Comparison of ENCODE assay signal across 20 mouse cellular contexts in genomic region chr3:68690344-68690743, GRCm38 (mm10). TPM values are rescaled to one million over a fixed set of nuclear protein-coding genes. Genes with fewer than 3 reads are reported as not detected.
A peak's percentile ranks its signal among the peaks of the same experiment; 100 is the strongest.
DNase-seq lines count a peak whose midpoint lies in the region; ATAC-seq and TF ChIP-seq lines count a peak whose summit lies in the region.
"Had no signal": no experiment of that assay in that cellular context is flagged by ENCODE, and none has a peak within 500 bp of the region (broad histone marks: within the 10 kb centered on the region; RNA-seq: fewer than 3 reads in every experiment).

TSS of gene Il12a (plus strand) at chr3:68690644.

- H3K9me3 ChIP-seq in heart, embryonic 13.5 days = no peaks in the 10 kb centered on the region
- no peaks in the 10 kb centered on the region for H3K9me3 ChIP-seq in stomach, embryonic 15.5 days
- no peaks in the 10 kb centered on the region for H3K9me3 ChIP-seq in stomach, postnatal 0 days (ENCODE audit: control insufficient read depth, low read length)
- no peaks in the 10 kb centered on the region for H3K9me3 ChIP-seq in liver, embryonic 13.5 days (replicated peaks)
- H3K9me3 ChIP-seq: embryonic facial prominence, embryonic 15.5 days; forebrain, embryonic 12.5 days; lung, embryonic 15.5 days had no signal

- H3K36me3 ChIP-seq in heart, embryonic 13.5 days = no peaks in the 10 kb centered on the region
- H3K36me3 ChIP-seq in stomach, embryonic 15.5 days = no peaks in the 10 kb centered on the region
- no peaks in the 10 kb centered on the region for H3K36me3 ChIP-seq in stomach, postnatal 0 days (ENCODE audit: control insufficient read depth, insufficient read depth, low read length)
- no peaks in the 10 kb centered on the region for H3K36me3 ChIP-seq in liver, embryonic 13.5 days
- H3K36me3 ChIP-seq: embryonic facial prominence, embryonic 15.5 days; forebrain, embryonic 12.5 days; lung, embryonic 15.5 days had no signal

- no peaks in the 10 kb centered on the region for H3K27me3 ChIP-seq in heart, embryonic 13.5 days (replicated peaks)
- H3K27me3 ChIP-seq in stomach, embryonic 15.5 days (replicated peaks) = no peaks in the 10 kb centered on the region
- H3K27me3 ChIP-seq in stomach, postnatal 0 days (ENCODE audit: control insufficient read depth, insufficient read depth, low read length) = no peaks in the 10 kb centered on the region
- H3K27me3 ChIP-seq in liver, embryonic 13.5 days = 0 out of 2 replicates have a peak, but pooled peaks cover 5% of the 10 kb centered on the region
- H3K27me3 ChIP-seq: forebrain, embryonic 12.5 days; lung, embryonic 15.5 days had no signal

- H3K9ac ChIP-seq in heart, embryonic 13.5 days = peak within 1 kb of the TSS; percentile 44; the same call in 1 of the 2 replicates
- no peak within 1 kb of the TSS for H3K9ac ChIP-seq in stomach, embryonic 15.5 days
- no peak within 1 kb of the TSS for H3K9ac ChIP-seq in stomach, postnatal 0 days (ENCODE audit: low read length)
- no peak within 1 kb of the TSS for H3K9ac ChIP-seq in liver, embryonic 13.5 days
- H3K9ac ChIP-seq: embryonic facial prominence, embryonic 15.5 days; forebrain, embryonic 12.5 days; lung, embryonic 15.5 days had no signal

- H3K4me2 ChIP-seq in heart, embryonic 13.5 days = peak within 1 kb of the TSS; percentile 63
- peak within 1 kb of the TSS; percentile 0; the same call in 1 of the 2 replicates for H3K4me2 ChIP-seq in stomach, embryonic 15.5 days
- no peak within 1 kb of the TSS for H3K4me2 ChIP-seq in stomach, postnatal 0 days (replicated peaks; ENCODE audit: low read depth)
- H3K4me2 ChIP-seq in liver, embryonic 13.5 days = peak within 1 kb of the TSS; percentile 41
- H3K4me2 ChIP-seq: embryonic facial prominence, embryonic 15.5 days; forebrain, embryonic 12.5 days; lung, embryonic 15.5 days; midbrain, embryonic 11.5 days had no signal

- TF ChIP-seq CTCF in stomach, postnatal 0 days (IDR thresholded peaks at IDR 0.05; ENCODE audit: low read depth) = no peak

- peaks cover 31% of the 10 kb centered on the region for H3K4me1 ChIP-seq in heart, embryonic 13.5 days
- H3K4me1 ChIP-seq in stomach, embryonic 15.5 days = no peaks in the 10 kb centered on the region
- H3K4me1 ChIP-seq in stomach, postnatal 0 days (replicated peaks; ENCODE audit: control insufficient read depth, insufficient read depth) = no peaks in the 10 kb centered on the region
- no peaks in the 10 kb centered on the region; the same call in 1 of the 2 replicates for H3K4me1 ChIP-seq in liver, embryonic 13.5 days (replicated peaks)
- H3K4me1 ChIP-seq: forebrain, embryonic 12.5 days had no signal

- no peak for DNase-seq in heart, adult 9 months (ENCODE audit: low spot score in 2 of 2)
- no peak for DNase-seq in stomach, postnatal 0 days (ENCODE audit: low spot score)
- DNase-seq in liver, embryonic 13.5 days = no peak
- no peak for DNase-seq in adrenal gland, adult 18-20 months (ENCODE audit: low spot score in 2 of 2)
- no peak for DNase-seq in c-Kit-positive CD71-positive TER-119-positive erythroid progenitor cells, embryonic 14.5 days (ENCODE audit: low spot score)
- DNase-seq: cerebellum, adult 2 months; heart, postnatal 4 days; kidney, adult 2 months; kidney, postnatal 36 days; layer of hippocampus, postnatal 36 days; retina, postnatal 1 day had no signal

- TF ChIP-seq EP300 in stomach, postnatal 0 days (optimal IDR thresholded peaks at IDR 0.05) = no peak

- H3K4me3 ChIP-seq in heart, embryonic 13.5 days = peak within 1 kb of the TSS; percentile 33
- no peak within 1 kb of the TSS for H3K4me3 ChIP-seq in stomach, embryonic 15.5 days (replicated peaks)
- H3K4me3 ChIP-seq in stomach, postnatal 0 days (ENCODE audit: low read depth, low read length) = no peak within 1 kb of the TSS
- H3K4me3 ChIP-seq in liver, embryonic 13.5 days (replicated peaks) = peak within 1 kb of the TSS; percentile 37
- H3K4me3 ChIP-seq: embryonic facial prominence, embryonic 15.5 days; forebrain, embryonic 12.5 days; lung, embryonic 15.5 days had no signal

- H3K27ac ChIP-seq in heart, embryonic 13.5 days (replicated peaks) = no peak within 1 kb of the TSS
- no peak within 1 kb of the TSS for H3K27ac ChIP-seq in stomach, embryonic 15.5 days
- H3K27ac ChIP-seq in stomach, postnatal 0 days (replicated peaks) = no peak within 1 kb of the TSS
- H3K27ac ChIP-seq in liver, embryonic 13.5 days = peak within 1 kb of the TSS; percentile 18
- H3K27ac ChIP-seq: embryonic facial prominence, embryonic 15.5 days; forebrain, embryonic 12.5 days; lung, embryonic 15.5 days had no signal

- WGBS in heart, embryonic 13.5 days = 86% methylated on average over 4 of the region's 4 CpGs
- 88% methylated on average over 4 of the region's 4 CpGs for WGBS in stomach, embryonic 15.5 days
- 91% methylated on average over 4 of the region's 4 CpGs for WGBS in stomach, postnatal 0 days
- 61% methylated on average over 4 of the region's 4 CpGs for WGBS in liver, embryonic 13.5 days (ENCODE audit: insufficient replicate concordance)

- ATAC-seq in heart, embryonic 13.5 days (ENCODE audit: extremely low read depth, insufficient number of reproducible peaks, low FRiP score, low TSS enrichment) = no peak
- no peak for ATAC-seq in stomach, embryonic 15.5 days (ENCODE audit: insufficient read depth, low FRiP score, low read depth)
- ATAC-seq in stomach, postnatal 0 days (ENCODE audit: low FRiP score, low TSS enrichment) = no peak
- ATAC-seq in liver, embryonic 13.5 days (ENCODE audit: low read depth) = no peak

RNA-seq across cellular contexts. Expression of gene Il12a, which starts in this region (rescaled TPM):
- 0.15 TPM in 1 of 2 replicates, not detected in the other for polyA plus RNA-seq in heart, embryonic 13.5 days (2015; fragmentation: Nextera tagmentation; extraction: Ambion mirVana)
- polyA plus RNA-seq in stomach, embryonic 15.5 days (2015; fragmentation: Nextera tagmentation; extraction: Ambion mirVana) = 0.14 and 0.28 TPM in 2 replicates
- 0.10 TPM in 1 of 2 replicates, not detected in the other for polyA plus RNA-seq in stomach, postnatal 0 days (2015; fragmentation: Nextera tagmentation; extraction: Ambion mirVana)
- polyA plus RNA-seq in liver, embryonic 13.5 days (2015; fragmentation: Nextera tagmentation; extraction: Ambion mirVana) = 2.7 and 2.9 TPM in 2 replicates
- under 1 TPM; 0.35 to 0.40 TPM for total RNA-seq in adrenal gland, adult 18-20 months (2021)
- total RNA-seq: ES-E14 had no signal
- polyA plus RNA-seq: adrenal gland, adult 2 months; neural tube, embryonic 14.5 days had no signal

Comparison
In these comparisons a context has a peak if more than half of its experiments do, and no peak if none do; other contexts are left out.
1. H3K4me3 ChIP-seq: peak in heart, embryonic 13.5 days (single experiment) and liver, embryonic 13.5 days (single experiment); none in stomach, embryonic 15.5 days (single experiment) and stomach, postnatal 0 days (single experiment).